Mouse (Mus musculus): ENCODE measurements at regions not wholly inside any gene's neighbourhood (a gene's known extent, or its start where the extent isn't known, plus 50 kb on each side); places are given as distances from the start of the nearest gene placed in this dataset.
"Not testable (repeated sequence)": the region's sequence is repeated elsewhere in the genome, so short reads cannot be mapped to it uniquely, and the experiment has no call there.

- Histone ChIP-seq H3K4me3 (no peak overlapping the region), H3K27ac (no peak overlapping the region), H3K9me3 (replicated peaks) (no peaks in the 10 kb centered on the region), H3K27me3 (no peaks in the 10 kb centered on the region), H3K4me1 (no peaks in the 10 kb centered on the region), H3K9ac (no peak overlapping the region), H3K4me2 (no peak overlapping the region), H3K36me3 (ENCODE audit: poor library complexity, severe bottlenecking) (no peaks in the 10 kb centered on the region)
- WGBS = 6% methylated on average over 1 of the region's 1 CpGs
- ATAC-seq = peak; percentile 50; the same call in 1 of the 2 replicates
Observed at GRCm38 (mm10) chr1:103986867-103987266, 781.5 kb upstream of the Cdh20 start.

- not testable (repeated sequence) for H3K27me3 ChIP-seq; H3K4me3 ChIP-seq; H3K9ac ChIP-seq; H3K27ac ChIP-seq; H3K36me3 ChIP-seq (ENCODE audit: poor library complexity, severe bottlenecking); ATAC-seq; H3K9me3 ChIP-seq (replicated peaks); H3K4me1 ChIP-seq; H3K4me2 ChIP-seq
Observed at GRCm38 (mm10) chr1:104002906-104003305, 765.4 kb upstream of the Cdh20 start.

- ATAC-seq = peak; percentile 59
- Histone ChIP-seq H3K27ac (no peak overlapping the region), H3K9me3 (replicated peaks) (no peaks in the 10 kb centered on the region), H3K9ac (no peak overlapping the region), H3K4me2 (no peak overlapping the region), H3K4me3 (no peak overlapping the region), H3K4me1 (peaks cover 3% of the 10 kb centered on the region; the same call in 1 of the 2 replicates), H3K27me3 (no peaks in the 10 kb centered on the region), H3K36me3 (ENCODE audit: poor library complexity, severe bottlenecking) (no peaks in the 10 kb centered on the region)
Observed at GRCm38 (mm10) chr1:104029670-104030069, 738.7 kb upstream of the Cdh20 start.

- H3K4me1 ChIP-seq = no peaks in the 10 kb centered on the region
- no peaks in the 10 kb centered on the region for H3K9me3 ChIP-seq (replicated peaks)
- H3K4me2 ChIP-seq = no peak overlapping the region
- no peak overlapping the region for H3K9ac ChIP-seq
- H3K27me3 ChIP-seq = peaks cover 15% of the 10 kb centered on the region
- no peak overlapping the region for H3K4me3 ChIP-seq
- WGBS = 50% methylated on average over 1 of the region's 1 CpGs
- no peak overlapping the region for H3K27ac ChIP-seq
- 0 out of 2 replicates have a peak, but pooled peaks have one; percentile 38 for ATAC-seq
- H3K36me3 ChIP-seq (ENCODE audit: poor library complexity, severe bottlenecking) = no peaks in the 10 kb centered on the region
Observed at GRCm38 (mm10) chr1:104048440-104048839, 719.9 kb upstream of the Cdh20 start.

GRCm38 (mm10) chr1:104049169-104049948 lies 719.0 kb upstream of the Cdh20 start:
- H3K4me1 ChIP-seq = no peaks in the 10 kb centered on the region
- no peak overlapping the region for H3K9ac ChIP-seq
- peaks cover 15% of the 10 kb centered on the region for H3K27me3 ChIP-seq
- H3K36me3 ChIP-seq (ENCODE audit: poor library complexity, severe bottlenecking) = no peaks in the 10 kb centered on the region
- ATAC-seq = peak; percentile 76
- no peak overlapping the region for H3K4me2 ChIP-seq
- H3K27ac ChIP-seq = no peak overlapping the region
- 14% methylated on average over 4 of the region's 4 CpGs for whole genome bisulfite sequencing
- H3K4me3 ChIP-seq = no peak overlapping the region
- no peaks in the 10 kb centered on the region for H3K9me3 ChIP-seq (replicated peaks)

Measured in forebrain, embryonic 13.5 days (tissue).